Mouse (Mus musculus): ENCODE data around the gene Il10ra. TPM values are rescaled to one million over a fixed set of nuclear protein-coding genes. Genes with fewer than 3 reads are reported as not detected.

Il10ra gene
- total RNA-seq, 1 experiment from 2014 or later, result 8.0 TPM

- ATAC-seq (replicated peaks in 1 of 2; ENCODE audit: insufficient read depth in 1 of 2, low FRiP score in 2 of 2, low TSS enrichment in 1 of 2, low read depth in 1 of 2, poor library complexity in 2 of 2, severe bottlenecking in 2 of 2), result no peak
Observed at GRCm38 (mm10) chr9:45229359-45229758, 39.6 kb downstream of the Il10ra start.

GRCm38 (mm10) chr9:45221567-45221966, 47.4 kb downstream of the Il10ra start:
- ATAC-seq (replicated peaks in 1 of 2; ENCODE audit: insufficient read depth in 1 of 2, low FRiP score in 2 of 2, low TSS enrichment in 1 of 2, low read depth in 1 of 2, poor library complexity in 2 of 2, severe bottlenecking in 2 of 2), result peak; percentile 83; a peak in 3 of 4 replicates

- ATAC-seq (replicated peaks in 1 of 2; ENCODE audit: insufficient read depth in 1 of 2, low FRiP score in 2 of 2, low TSS enrichment in 1 of 2, low read depth in 1 of 2, poor library complexity in 2 of 2, severe bottlenecking in 2 of 2), result no peak
Observed at GRCm38 (mm10) chr9:45219644-45220043, 49.3 kb downstream of the Il10ra start.

GRCm38 (mm10) chr9:45215526-45216179, 53.3 kb downstream of the Il10ra start:
- ATAC-seq (replicated peaks in 1 of 2; ENCODE audit: insufficient read depth in 1 of 2, low FRiP score in 2 of 2, low TSS enrichment in 1 of 2, low read depth in 1 of 2, poor library complexity in 2 of 2, severe bottlenecking in 2 of 2), result no peak

GRCm38 (mm10) chr9:45212001-45212400, 56.9 kb downstream of the Il10ra start:
- no peak for ATAC-seq (replicated peaks in 1 of 2; ENCODE audit: insufficient read depth in 1 of 2, low FRiP score in 2 of 2, low TSS enrichment in 1 of 2, low read depth in 1 of 2, poor library complexity in 2 of 2, severe bottlenecking in 2 of 2)

GRCm38 (mm10) chr9:45207015-45207743, 61.8 kb downstream of the Il10ra start:
- ATAC-seq (replicated peaks in 1 of 2; ENCODE audit: insufficient read depth in 1 of 2, low FRiP score in 2 of 2, low TSS enrichment in 1 of 2, low read depth in 1 of 2, poor library complexity in 2 of 2, severe bottlenecking in 2 of 2), result no peak

GRCm38 (mm10) chr9:45206121-45206520, 62.8 kb downstream of the Il10ra start:
- no peak for ATAC-seq (replicated peaks in 1 of 2; ENCODE audit: insufficient read depth in 1 of 2, low FRiP score in 2 of 2, low TSS enrichment in 1 of 2, low read depth in 1 of 2, poor library complexity in 2 of 2, severe bottlenecking in 2 of 2)

GRCm38 (mm10) chr9:45205143-45205542, 63.8 kb downstream of the Il10ra start:
- no peak for ATAC-seq (replicated peaks in 1 of 2; ENCODE audit: insufficient read depth in 1 of 2, low FRiP score in 2 of 2, low TSS enrichment in 1 of 2, low read depth in 1 of 2, poor library complexity in 2 of 2, severe bottlenecking in 2 of 2)

Other genes with a start within 250 kb of the Il10ra start
- 0.31 and 3.3 TPM in 2 replicates for gene Mpzl2, start 229.3 kb downstream of the Il10ra start, total RNA-seq (2017)
- 0.19 and 0.99 TPM in 2 replicates for gene Mpzl3, start 214.0 kb downstream of the Il10ra start, total RNA-seq (2017)
- 1.7 and 3.3 TPM in 2 replicates for gene Jaml, start 190.0 kb downstream of the Il10ra start, total RNA-seq (2017)
- gene Scn2b, start 151.4 kb downstream of the Il10ra start, total RNA-seq (2017), result 0.44 TPM in 1 of 2 replicates, not detected in the other
- gene Scn4b, start 130.8 kb downstream of the Il10ra start, total RNA-seq (2017), result 0.25 TPM in 1 of 2 replicates, not detected in the other
- gene BC049352, start 87.1 kb downstream of the Il10ra start, total RNA-seq (2017), result 1.3 and 3.6 TPM in 2 replicates
- 0.31 TPM in 1 of 2 replicates, not detected in the other for gene Tmprss4, start 65.1 kb downstream of the Il10ra start, total RNA-seq (2017)
- gene Tmprss13, start 50.0 kb upstream of the Il10ra start, total RNA-seq (2017), result not detected in 2 replicates
- gene Fxyd6, start 101.0 kb upstream of the Il10ra start, total RNA-seq (2017), result not detected in 2 replicates
- 3.1 TPM in 1 of 2 replicates, not detected in the other for gene Fxyd2, start 130.5 kb upstream of the Il10ra start, total RNA-seq (2017)
- gene Dscaml1, start 157.5 kb upstream of the Il10ra start, total RNA-seq (2017), result not detected in 2 replicates

Measured in hematopoietic stem cell, adult 5-6 weeks (primary cell).